Mouse (Mus musculus): ENCODE measurements at regions not wholly inside any gene's neighbourhood (a gene's known extent, or its start where the extent isn't known, plus 50 kb on each side); places are given as distances from the start of the nearest gene placed in this dataset.
A peak's percentile ranks its signal among the peaks of the same experiment; 100 is the strongest.

- peak; percentile 42 to 59 for DNase-seq (ENCODE audit: low spot score in 2 of 2)
These were observed 51.6 kb upstream of the Gm29133 start for GRCm38 (mm10) chr3:75696117-75697077.
